Mouse (Mus musculus): ENCODE results near the gene Agtr2. TPM values are rescaled to one million over a fixed set of nuclear protein-coding genes. Genes with fewer than 3 reads are reported as not detected.
"Not testable (repeated sequence)": the region's sequence is repeated elsewhere in the genome, so short reads cannot be mapped to it uniquely, and the experiment has no call there.

Agtr2 gene
- 14.1 and 37.9 TPM in 2 replicates for total RNA-seq (2021)
- long read RNA-seq, transcript Agtr2-201 (3 exons, 3,283 nt): major isoform, 16 of 20 reads
- long read RNA-seq, partial matches to known transcripts: 1 of 20 reads
- long read RNA-seq, other reads (novel, unspliced or antisense): 3 of 20 reads

DNA sequence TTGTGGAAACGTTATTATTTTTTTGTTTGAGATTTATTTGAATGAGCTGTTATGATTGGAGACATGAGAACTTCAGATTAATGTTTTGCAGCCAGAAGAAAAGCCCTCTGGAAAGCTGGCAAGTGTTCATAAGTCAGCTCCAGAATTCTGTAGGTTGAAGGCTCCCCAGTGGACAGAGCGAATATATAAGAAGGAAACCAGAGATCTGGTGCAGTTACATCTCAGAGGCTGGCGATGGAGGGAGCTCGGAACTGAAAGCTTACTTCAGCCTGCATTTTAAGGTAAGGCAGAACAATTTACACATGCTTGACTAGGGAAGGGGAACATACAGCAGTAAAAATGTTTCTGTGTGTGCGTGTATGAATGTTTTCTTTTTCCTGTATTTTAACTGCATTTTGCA, at the start of gene Agtr2:
TSS of gene Agtr2 (plus strand) at position 131 of the 400 bp plus-strand sequence.
- DNase-seq: no peak

- no peak for DNase-seq
Measured at GRCm38 (mm10) chrX:21452519-21452918, 31.8 kb upstream of the Agtr2 start.

- DNase-seq: no peak
Measured at GRCm38 (mm10) chrX:21488111-21488510, 3.8 kb downstream of the Agtr2 start.

DNA sequence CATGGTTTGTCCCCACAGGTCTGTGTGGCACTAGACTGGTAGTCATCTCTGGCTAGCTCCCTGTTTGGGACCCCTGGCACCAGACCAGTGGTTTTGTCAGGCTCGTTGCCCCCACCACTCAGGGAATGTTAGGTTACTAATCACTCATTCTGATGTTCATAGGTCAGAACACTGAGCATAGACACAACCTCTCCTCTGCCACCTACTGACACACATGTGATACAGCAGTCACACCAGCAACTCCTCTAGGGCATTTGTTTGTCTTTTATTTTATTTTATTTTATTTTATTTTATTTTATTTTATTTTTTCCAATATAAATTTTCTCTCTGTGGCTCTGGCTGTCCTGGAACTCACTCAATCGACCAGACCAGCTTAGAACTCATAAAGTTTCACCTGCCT, 15.9 kb downstream of the Agtr2 start:
- no peak for DNase-seq

DNA sequence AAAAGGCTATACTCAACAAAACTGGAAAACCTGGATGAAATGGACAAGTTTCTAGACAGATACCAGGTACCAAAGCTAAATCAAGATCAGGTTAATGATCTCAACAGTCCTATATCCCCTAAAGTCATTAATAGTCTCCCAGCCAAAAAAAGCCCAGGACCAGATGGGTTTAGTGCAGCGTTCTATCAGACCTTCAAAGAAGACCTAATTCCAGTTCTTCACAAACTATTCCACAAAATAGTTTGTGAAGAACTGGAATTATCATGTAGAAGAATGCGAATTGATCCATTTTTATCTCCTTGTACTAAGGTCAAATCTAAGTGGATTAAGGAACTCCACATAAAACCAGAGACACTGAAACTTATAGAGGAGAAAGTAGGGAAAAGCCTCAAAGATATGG, 23.0 kb downstream of the Agtr2 start:
- DNase-seq: not testable (repeated sequence)

DNA sequence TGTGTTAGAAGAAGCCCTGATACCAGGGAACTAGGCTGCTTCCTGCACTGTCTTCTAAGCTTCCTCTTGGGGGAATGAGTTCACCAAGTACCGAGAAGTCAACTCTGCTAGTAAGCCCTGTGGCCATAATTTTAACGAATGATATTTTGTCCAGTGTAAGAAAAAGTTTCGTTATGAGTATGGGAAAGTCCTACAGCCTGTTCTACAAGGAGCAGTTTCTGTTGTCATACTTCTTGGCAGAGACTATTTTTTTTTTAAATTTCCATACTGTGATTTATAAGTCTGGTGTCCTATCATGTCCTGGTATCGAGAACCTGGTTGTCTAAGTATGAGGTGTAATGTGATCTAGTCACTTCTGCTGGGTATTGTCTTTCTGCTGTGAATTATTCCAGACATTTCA, 38.2 kb downstream of the Agtr2 start:
- no peak for DNase-seq

Other genes starting within 250 kb of the Agtr2 start
- gene Slc6a14, start 230.4 kb downstream of the Agtr2 start, total RNA-seq (2021): 0.24 and 0.61 TPM in 2 replicates

All from adrenal gland, postnatal 25 days (tissue).